Mouse (Mus musculus) myocyte (in vitro differentiated cells): Measurements from ENCODE around the gene Irak4. TPM values are rescaled to one million over a fixed set of nuclear protein-coding genes. Genes with fewer than 3 reads are reported as not detected.

Source experiments
- H3K27me3 ChIP-seq: one replicate; pipeline ENCODE4 v1.6.1; 2011; ENCODE audit not compliant: control insufficient read depth, insufficient read depth, insufficient read length
- H3K36me3 ChIP-seq: one replicate; pipeline ENCODE4 v1.6.1; 2011; ENCODE audit not compliant: control insufficient read depth, insufficient read depth
- H3K4me2 ChIP-seq: one replicate; pipeline ENCODE4 v1.6.1; 2011; ENCODE audit warnings: low read depth, control low read depth
- H3K4me3 ChIP-seq: one replicate; pipeline ENCODE4 v1.5.1; 2011; ENCODE audit warnings: mild to moderate bottlenecking, control low read depth, moderate library complexity
- H3K79me2 ChIP-seq: one replicate; pipeline ENCODE4 v1.6.1; 2011; ENCODE audit not compliant: control insufficient read depth, insufficient read depth
- H3ac ChIP-seq: one replicate; pipeline ENCODE4 v1.6.1; 2011; ENCODE audit not compliant: control insufficient read depth, insufficient read length
- CEBPB ChIP-seq: IDR thresholded peaks from 2 replicates; pipeline ENCODE4 v1.6.1; 2011; ENCODE audit warnings: mild to moderate bottlenecking, moderate library complexity; ENCODE audit not compliant: poor library complexity, insufficient read depth, severe bottlenecking
- E2F4 ChIP-seq: IDR thresholded peaks from one replicate; pipeline ENCODE4 v1.6.1; 2011; ENCODE audit warnings: mild to moderate bottlenecking, control low read depth, moderate library complexity; ENCODE audit not compliant: insufficient read depth
- MAX ChIP-seq: IDR thresholded peaks from one replicate; pipeline ENCODE4 v1.6.1; 2011; ENCODE audit warnings: low read depth, mild to moderate bottlenecking, control low read depth
- MYOD1 ChIP-seq, 3 experiments: IDR thresholded peaks; one replicate each; pipeline ENCODE4 v1.6.1; 2011; ENCODE audit warnings: control low read depth in 2 of 3, low read depth in 2 of 3, mild to moderate bottlenecking in 2 of 3, moderate library complexity in 1 of 3; ENCODE audit not compliant: insufficient read length in 2 of 3, control insufficient read depth in 1 of 3
- MYOG ChIP-seq, 3 experiments: IDR thresholded peaks; one replicate each; pipeline ENCODE4 v1.6.1; 2011; ENCODE audit warnings: control low read depth in 2 of 3, low read depth in 2 of 3, mild to moderate bottlenecking in 2 of 3; ENCODE audit not compliant: insufficient read length in 2 of 3, control insufficient read depth in 1 of 3, insufficient read depth in 1 of 3
- POLR2A ChIP-seq: IDR thresholded peaks from one replicate; pipeline ENCODE4 v1.6.1; 2011; ENCODE audit warnings: low read depth, mild to moderate bottlenecking, control low read depth, moderate library complexity; ENCODE audit not compliant: insufficient read length
- POLR2AphosphoS2 ChIP-seq: IDR thresholded peaks from one replicate; pipeline ENCODE4 v1.6.1; 2011; ENCODE audit warnings: low read depth, control low read depth; ENCODE audit not compliant: insufficient read length
- REST ChIP-seq: IDR thresholded peaks from one replicate; pipeline ENCODE4 v1.6.1; 2011; ENCODE audit warnings: mild to moderate bottlenecking, control low read depth, moderate library complexity; ENCODE audit not compliant: insufficient read depth, insufficient read length
- SRF ChIP-seq: IDR thresholded peaks from one replicate; pipeline ENCODE4 v1.6.1; 2011; ENCODE audit warnings: low read depth; ENCODE audit not compliant: control insufficient read depth, insufficient read length
- TCF12 ChIP-seq: IDR thresholded peaks from one replicate; pipeline ENCODE4 v1.6.1; 2011; ENCODE audit warnings: mild to moderate bottlenecking, control low read depth; ENCODE audit not compliant: poor library complexity, insufficient read depth, severe bottlenecking
- TCF3 ChIP-seq: IDR thresholded peaks from one replicate; pipeline ENCODE4 v1.6.1; 2011; ENCODE audit warnings: low read depth, control low read depth; ENCODE audit not compliant: insufficient read length
- USF1 ChIP-seq: IDR thresholded peaks from one replicate; pipeline ENCODE4 v1.6.1; 2011; ENCODE audit warnings: low read depth, mild to moderate bottlenecking, control low read depth, moderate library complexity
- polyA plus RNA-seq: library from polyadenylated mRNA; unstranded; fragments of >200 nt; fragmentation: generic; extraction: Trizol; gene quantifications from one replicate; pipeline ENCODE4 v1.2.1, GENCODE M21; 2012; ENCODE audit warnings: missing spikeins

Gene Irak4
- polyA plus RNA-seq, 1 experiment = 7.0 TPM

DNA sequence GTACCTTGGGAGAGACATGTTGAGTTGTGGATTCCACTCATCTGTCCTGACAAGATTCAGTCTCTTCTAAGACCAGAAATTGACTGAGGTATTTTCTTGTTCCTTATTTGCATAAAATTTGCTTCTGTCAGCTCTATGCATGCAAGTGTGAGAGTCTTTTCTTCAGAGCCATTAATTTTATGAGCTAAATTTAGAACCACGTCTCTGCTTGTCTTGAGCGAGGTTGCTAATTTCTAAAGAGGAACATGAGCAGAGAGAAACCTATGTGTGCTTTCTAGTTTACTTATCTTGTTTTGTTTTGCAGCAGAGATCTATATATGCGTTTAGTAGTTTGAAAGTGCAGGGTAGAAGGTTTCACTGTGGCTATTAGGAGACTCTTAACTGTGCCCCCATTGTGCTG lies 59.0 kb downstream of the Irak4 start:
- H3K4me3 ChIP-seq = no peak overlapping the region
- H3K27me3 ChIP-seq = peaks cover 4% of the 10 kb centered on the region
- H3K36me3 ChIP-seq = no peaks in the 10 kb centered on the region
- no peak overlapping the region for H3ac ChIP-seq
- no peak for TF ChIP-seq POLR2AphosphoS2
- no peak for TF ChIP-seq MYOG (IDR thresholded peaks at IDR 0.05; ENCODE audit: control insufficient read depth in 1 of 3, insufficient read depth in 1 of 3, insufficient read length in 2 of 3, low read depth in 2 of 3)
- no peak for TF ChIP-seq TCF12
- TF ChIP-seq E2F4 = no peak
- TF ChIP-seq SRF = no peak
- TF ChIP-seq MYOD1 (IDR thresholded peaks at IDR 0.05; ENCODE audit: control insufficient read depth in 1 of 3, insufficient read length in 2 of 3, low read depth in 2 of 3) = no peak
- TF ChIP-seq USF1 = no peak
- TF ChIP-seq CEBPB = no peak
- TF ChIP-seq POLR2A = no peak
- no peak for TF ChIP-seq TCF3
- TF ChIP-seq MAX = no peak
- no peak for TF ChIP-seq REST
- no peaks in the 10 kb centered on the region for H3K79me2 ChIP-seq
- H3K4me2 ChIP-seq = no peak overlapping the region

DNA sequence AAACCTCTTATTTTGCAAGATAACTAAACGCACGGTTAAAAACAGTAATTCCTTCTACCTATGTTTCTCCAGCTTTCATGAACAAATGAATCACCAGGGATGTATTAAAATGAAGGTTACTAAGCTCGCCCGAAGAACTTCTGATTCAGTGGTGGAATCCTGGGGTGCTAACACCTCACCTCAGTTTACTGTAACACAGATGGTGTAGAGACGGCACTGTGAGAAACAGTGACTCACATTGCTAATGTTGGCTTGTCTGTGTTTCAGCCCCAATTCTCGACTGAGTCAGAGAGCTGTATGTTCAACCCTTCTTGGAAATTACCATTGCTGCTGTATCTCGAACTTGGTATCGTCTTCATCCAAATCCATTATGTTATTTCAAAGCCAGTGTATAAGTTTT lies 64.3 kb downstream of the Irak4 start:
- Histone ChIP-seq H3K36me3 (no peaks in the 10 kb centered on the region), H3ac (no peak overlapping the region), H3K79me2 (no peaks in the 10 kb centered on the region), H3K27me3 (no peaks in the 10 kb centered on the region), H3K4me3 (no peak overlapping the region), H3K4me2 (no peak overlapping the region)
- TF ChIP-seq MAX (no peak), POLR2AphosphoS2 (no peak), MYOD1 (IDR thresholded peaks at IDR 0.05; ENCODE audit: control insufficient read depth in 1 of 3, insufficient read length in 2 of 3, low read depth in 2 of 3) (no peak), SRF (no peak), USF1 (no peak), TCF12 (no peak)

DNA sequence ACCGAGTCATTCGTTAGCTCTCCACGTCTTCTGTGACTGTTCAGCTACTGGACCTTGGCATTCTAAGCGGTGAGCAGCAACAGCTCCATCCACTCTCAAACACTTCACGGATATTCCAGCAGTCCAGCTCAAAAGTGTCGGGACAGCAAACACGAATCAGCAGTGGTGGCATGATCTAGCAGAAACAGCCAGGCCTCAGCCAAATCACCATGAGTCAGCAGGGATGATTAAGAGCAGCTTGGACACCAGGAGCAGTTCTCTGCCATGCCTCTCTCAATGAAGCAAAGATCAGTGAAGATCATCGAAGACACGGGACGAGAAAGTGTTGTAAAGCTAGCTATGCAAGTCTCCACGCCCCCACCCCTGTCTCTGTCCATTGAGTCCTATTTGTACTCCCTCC lies 72.6 kb downstream of the Irak4 start:
- no peaks in the 10 kb centered on the region for H3K27me3 ChIP-seq
- TF ChIP-seq TCF12 (no peak), SRF (no peak), TCF3 (no peak), CEBPB (no peak), REST (no peak), POLR2AphosphoS2 (no peak)
- no peak overlapping the region for H3K4me2 ChIP-seq
- no peaks in the 10 kb centered on the region for H3K36me3 ChIP-seq
- no peaks in the 10 kb centered on the region for H3K79me2 ChIP-seq
- no peak overlapping the region for H3ac ChIP-seq
- no peak overlapping the region for H3K4me3 ChIP-seq

DNA sequence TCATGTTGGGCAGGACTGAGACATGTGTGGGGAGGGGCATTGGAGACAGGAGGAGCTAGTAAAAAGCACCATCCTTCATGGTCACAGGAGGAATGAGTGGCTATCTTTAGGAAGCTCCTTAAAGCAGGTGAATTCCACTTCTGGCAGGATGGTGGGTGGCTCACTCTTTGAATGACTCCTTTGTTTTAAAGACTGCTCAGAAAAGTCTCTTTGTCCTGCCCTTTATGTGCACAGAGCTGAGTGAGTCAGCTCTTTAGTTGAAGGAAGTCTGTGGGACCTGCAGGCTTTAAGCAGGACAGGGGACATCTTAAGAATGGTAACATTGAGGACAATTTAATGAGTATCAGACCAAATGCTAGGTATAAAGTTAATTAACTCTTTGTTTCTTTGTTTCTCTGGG lies 77.5 kb downstream of the Irak4 start:
- Histone ChIP-seq H3K36me3 (no peaks in the 10 kb centered on the region), H3K4me2 (no peak overlapping the region), H3K79me2 (no peaks in the 10 kb centered on the region), H3ac (no peak overlapping the region), H3K27me3 (no peaks in the 10 kb centered on the region), H3K4me3 (no peak overlapping the region)
- TF ChIP-seq CEBPB = no peak
- no peak for TF ChIP-seq REST
- no peak for TF ChIP-seq TCF3

DNA sequence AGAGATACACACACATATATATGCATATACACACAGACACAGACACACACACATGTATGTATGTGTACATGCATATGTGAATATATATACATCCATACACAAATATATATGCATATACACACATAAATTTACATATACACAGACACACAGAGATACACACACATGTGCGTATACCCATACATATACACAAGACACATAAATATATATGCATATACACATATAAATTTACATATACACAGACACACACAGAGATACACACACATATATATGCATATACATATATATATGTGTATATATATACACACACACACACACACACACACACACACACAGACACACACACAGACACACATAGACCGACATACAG lies 85.0 kb downstream of the Irak4 start:
- no peaks in the 10 kb centered on the region for H3K79me2 ChIP-seq
- H3K4me2 ChIP-seq = peak overlapping the region; percentile 44
- peaks cover 15% of the 10 kb centered on the region for H3K27me3 ChIP-seq
- TF ChIP-seq REST (no peak), CEBPB (no peak), TCF12 (no peak), USF1 (no peak), TCF3 (no peak), E2F4 (no peak), POLR2A (no peak), SRF (no peak), MAX (no peak), MYOD1 (IDR thresholded peaks at IDR 0.05; ENCODE audit: control insufficient read depth in 1 of 3, insufficient read length in 2 of 3, low read depth in 2 of 3) (no peak), POLR2AphosphoS2 (no peak), MYOG (IDR thresholded peaks at IDR 0.05; ENCODE audit: control insufficient read depth in 1 of 3, insufficient read depth in 1 of 3, insufficient read length in 2 of 3, low read depth in 2 of 3) (no peak)
- H3K36me3 ChIP-seq = no peaks in the 10 kb centered on the region
- H3K4me3 ChIP-seq = no peak overlapping the region
- H3ac ChIP-seq = no peak overlapping the region
